Mouse (Mus musculus) kidney, embryonic 16.5 days (tissue): ENCODE results near the gene Bnip3. TPM values are rescaled to one million over a fixed set of nuclear protein-coding genes. Genes with fewer than 3 reads are reported as not detected.
A peak's percentile ranks its signal among the peaks of the same experiment; 100 is the strongest.

Experiments used
- ATAC-seq: fragments of 200-750 bp; cut with Nextera tagmentation; 2 replicates; pipeline ENCODE4 v1.8.0; 2017; ENCODE audit warnings: moderate TSS enrichment; ENCODE audit not compliant: low FRiP score, low TSS enrichment
- H3K27ac ChIP-seq: fragments of 300-500 bp; sonication (generic); 2 replicates; pipeline ENCODE4 v1.5.1; 2014; ENCODE audit warnings: low read length
- H3K27me3 ChIP-seq: fragments of 300-500 bp; sonication (generic); 2 replicates; pipeline ENCODE4 v1.6.1; 2014; ENCODE audit warnings: low read length, control low read depth, mixed read lengths; ENCODE audit not compliant: insufficient read depth
- H3K36me3 ChIP-seq: fragments of 300-500 bp; sonication (generic); 2 replicates; pipeline ENCODE4 v1.6.1; 2014; ENCODE audit warnings: low read length, control low read depth, mixed read lengths; ENCODE audit not compliant: insufficient read depth
- H3K4me1 ChIP-seq: fragments of 300-500 bp; sonication (generic); 2 replicates; pipeline ENCODE4 v1.6.1; 2014; ENCODE audit warnings: low read length, control low read depth, mixed read lengths; ENCODE audit not compliant: insufficient read depth
- H3K4me2 ChIP-seq: fragments of 300-500 bp; sonication (generic); replicated peaks from 2 replicates; pipeline ENCODE4 v1.6.1; 2014; ENCODE audit warnings: low read depth, low read length
- H3K4me3 ChIP-seq: fragments of 300-500 bp; sonication (generic); 2 replicates; pipeline ENCODE4 v1.5.1; 2014; ENCODE audit warnings: mild to moderate bottlenecking, low read length
- H3K9ac ChIP-seq: fragments of 300-500 bp; sonication (generic); replicated peaks from 2 replicates; pipeline ENCODE4 v1.6.1; 2014; ENCODE audit warnings: low read length
- H3K9me3 ChIP-seq: fragments of 300-500 bp; sonication (generic); 2 replicates; pipeline ENCODE4 v1.6.1; 2016; ENCODE audit warnings: low read length, control low read depth
- WGBS: fragments of 180-500 bp; shearing (Covaris S2); extraction: QIAGEN DNeasy Blood & Tissue Kit; methylation state at CpG from one replicate; pipeline ENCODE4 v1.1.7; 2014; 5-methylcytosine and 5-hydroxymethylcytosine counted together
- polyA plus RNA-seq: library from polyadenylated mRNA; unstranded; fragments of >200 nt; fragmentation: Nextera tagmentation; extraction: Ambion mirVana; gene quantifications from 2 replicates; pipeline ENCODE4 v1.2.1, GENCODE M21; 2015

Gene Bnip3
- polyA plus RNA-seq, 1 experiment from 2014 or later, result 115 TPM

- Histone ChIP-seq H3K36me3 (no peaks in the 10 kb centered on the region), H3K27me3 (peaks cover 56% of the 10 kb centered on the region), H3K9me3 (0 out of 2 replicates have a peak, but pooled peaks cover 2% of the 10 kb centered on the region), H3K4me2 (peak overlapping the region; percentile 80), H3K4me3 (peak overlapping the region; percentile 52), H3K9ac (peak overlapping the region; percentile 22; the same call in 1 of the 2 replicates), H3K4me1 (peaks cover 9% of the 10 kb centered on the region), H3K27ac (no peak overlapping the region)
- ATAC-seq, result peak; percentile 49; the same call in 1 of the 2 replicates
- WGBS, result 1% methylated on average over 17 of the region's 17 CpGs
Measured at GRCm38 (mm10) chr7:138940256-138940611, 30.9 kb upstream of the Bnip3 start.

GRCm38 (mm10) chr7:138938991-138939390 is 29.7 kb upstream of the Bnip3 start:
- peaks cover 56% of the 10 kb centered on the region for H3K27me3 ChIP-seq
- WGBS, result 85% methylated on average over 7 of the region's 7 CpGs
- no peaks in the 10 kb centered on the region for H3K36me3 ChIP-seq
- no peak overlapping the region for H3K9ac ChIP-seq
- H3K27ac ChIP-seq, result no peak overlapping the region
- peaks cover 9% of the 10 kb centered on the region for H3K4me1 ChIP-seq
- no peak for ATAC-seq
- 0 out of 2 replicates have a peak, but pooled peaks cover 2% of the 10 kb centered on the region for H3K9me3 ChIP-seq
- H3K4me2 ChIP-seq, result no peak overlapping the region
- no peak overlapping the region for H3K4me3 ChIP-seq

- no peak overlapping the region for H3K9ac ChIP-seq
- H3K9me3 ChIP-seq, result 0 out of 2 replicates have a peak, but pooled peaks cover 2% of the 10 kb centered on the region
- H3K27ac ChIP-seq, result no peak overlapping the region
- H3K4me3 ChIP-seq, result no peak overlapping the region
- no peaks in the 10 kb centered on the region for H3K36me3 ChIP-seq
- H3K4me1 ChIP-seq, result no peaks in the 10 kb centered on the region
- WGBS, result 86% methylated on average over 3 of the region's 3 CpGs
- ATAC-seq, result no peak
- H3K27me3 ChIP-seq, result peaks cover 13% of the 10 kb centered on the region
- H3K4me2 ChIP-seq, result no peak overlapping the region
Measured at GRCm38 (mm10) chr7:138934523-138934922, 25.2 kb upstream of the Bnip3 start.

GRCm38 (mm10) chr7:138928456-138928855 is 19.1 kb upstream of the Bnip3 start:
- H3K9ac ChIP-seq, result no peak overlapping the region
- no peaks in the 10 kb centered on the region for H3K27me3 ChIP-seq
- H3K36me3 ChIP-seq, result no peaks in the 10 kb centered on the region
- no peaks in the 10 kb centered on the region for H3K9me3 ChIP-seq
- no peak for ATAC-seq
- H3K4me3 ChIP-seq, result no peak overlapping the region
- H3K27ac ChIP-seq, result no peak overlapping the region
- no peak overlapping the region for H3K4me2 ChIP-seq
- H3K4me1 ChIP-seq, result no peaks in the 10 kb centered on the region
- 95% methylated on average over 4 of the region's 4 CpGs for WGBS

GRCm38 (mm10) chr7:138923756-138924425 is 14.6 kb upstream of the Bnip3 start:
- no peak for ATAC-seq
- Histone ChIP-seq H3K9ac (no peak overlapping the region), H3K27me3 (no peaks in the 10 kb centered on the region), H3K4me1 (peaks cover 3% of the 10 kb centered on the region; the same call in 1 of the 2 replicates), H3K4me2 (no peak overlapping the region), H3K36me3 (no peaks in the 10 kb centered on the region), H3K27ac (no peak overlapping the region), H3K4me3 (no peak overlapping the region), H3K9me3 (no peaks in the 10 kb centered on the region)
- 9% methylated on average over 3 of the region's 3 CpGs for WGBS

GRCm38 (mm10) chr7:138921611-138922010 is 12.3 kb upstream of the Bnip3 start:
- Histone ChIP-seq H3K4me1 (peaks cover 3% of the 10 kb centered on the region; the same call in 1 of the 2 replicates), H3K27me3 (no peaks in the 10 kb centered on the region), H3K4me3 (no peak overlapping the region), H3K27ac (no peak overlapping the region), H3K9ac (no peak overlapping the region), H3K4me2 (no peak overlapping the region), H3K9me3 (no peaks in the 10 kb centered on the region), H3K36me3 (no peaks in the 10 kb centered on the region)
- 94% methylated on average over 8 of the region's 8 CpGs for WGBS
- ATAC-seq, result no peak

- peak; percentile 86 for ATAC-seq
- WGBS, result 2% methylated on average over 26 of the region's 26 CpGs
- peak overlapping the region; percentile 60 for H3K9ac ChIP-seq
Measured at GRCm38 (mm10) chr7:138919156-138919944, 10.0 kb upstream of the Bnip3 start.

GRCm38 (mm10) chr7:138913616-138914015 is 4.3 kb upstream of the Bnip3 start:
- no peaks in the 10 kb centered on the region for H3K9me3 ChIP-seq
- no peaks in the 10 kb centered on the region for H3K36me3 ChIP-seq
- 82% methylated on average over 3 of the region's 3 CpGs for WGBS
- no peak overlapping the region for H3K9ac ChIP-seq
- H3K27ac ChIP-seq, result no peak overlapping the region
- H3K4me3 ChIP-seq, result no peak overlapping the region
- no peak for ATAC-seq
- H3K4me2 ChIP-seq, result no peak overlapping the region
- H3K4me1 ChIP-seq, result peaks cover 11% of the 10 kb centered on the region
- H3K27me3 ChIP-seq, result no peaks in the 10 kb centered on the region

More at GRCm38 (mm10) chr7:138919156-138919944, 10.0 kb upstream of the Bnip3 start:
- H3K9me3 ChIP-seq, result no peaks in the 10 kb centered on the region
- H3K4me3 ChIP-seq, result peak overlapping the region; percentile 43
- peaks cover 3% of the 10 kb centered on the region; the same call in 1 of the 2 replicates for H3K4me1 ChIP-seq
- H3K27me3 ChIP-seq, result no peaks in the 10 kb centered on the region
- H3K4me2 ChIP-seq, result peak overlapping the region; percentile 67
- H3K36me3 ChIP-seq, result no peaks in the 10 kb centered on the region
- peak overlapping the region; percentile 86 for H3K27ac ChIP-seq

GRCm38 (mm10) chr7:138910193-138910562 is 859 bp upstream of the Bnip3 start:
- no peaks in the 10 kb centered on the region for H3K36me3 ChIP-seq
- peak overlapping the region; percentile 74 for H3K4me2 ChIP-seq
- H3K27me3 ChIP-seq, result no peaks in the 10 kb centered on the region
- peak overlapping the region; percentile 73 for H3K27ac ChIP-seq
- no peak for ATAC-seq
- peaks cover 31% of the 10 kb centered on the region for H3K4me1 ChIP-seq
- 21% methylated on average over 7 of the region's 7 CpGs for WGBS
- peak overlapping the region; percentile 66 for H3K4me3 ChIP-seq
- no peaks in the 10 kb centered on the region for H3K9me3 ChIP-seq
- peak overlapping the region; percentile 82 for H3K9ac ChIP-seq
